Mouse (Mus musculus) CH12.LX (cell line): ENCODE results near the gene Mtx3. TPM values are rescaled to one million over a fixed set of nuclear protein-coding genes. Genes with fewer than 3 reads are reported as not detected.

ENCODE experiments used
- DNase-seq: peaks from one replicate; pipeline ENCODE4 v3.0.0-alpha.2; 2013; ENCODE audit errors: extremely low read depth
- H3K27ac ChIP-seq: 2 replicates; pipeline ENCODE4 v1.5.1; 2012; ENCODE audit warnings: low read depth, mild to moderate bottlenecking, control low read depth, moderate library complexity; ENCODE audit not compliant: insufficient read depth
- H3K27me3 ChIP-seq: replicated peaks from 2 replicates; pipeline ENCODE3; 2012; ENCODE audit warnings: inconsistent platforms
- H3K36me3 ChIP-seq, 2 experiments: replicated peaks in 1 of 2; 2 replicates each; pipeline versions ENCODE3 to v1.6.1; 2012; ENCODE audit warnings: inconsistent platforms in 1 of 2, low read length in 1 of 2, mild to moderate bottlenecking in 1 of 2, mixed read lengths in 1 of 2, moderate library complexity in 1 of 2; ENCODE audit not compliant: control insufficient read depth in 1 of 2, insufficient read depth in 1 of 2
- H3K4me1 ChIP-seq, 2 experiments: 2 replicates each; pipeline ENCODE4 v1.6.1; 2012; ENCODE audit warnings: inconsistent platforms in 1 of 2, moderate library complexity in 1 of 2; ENCODE audit not compliant: insufficient read depth in 2 of 2, control insufficient read depth in 1 of 2
- H3K4me2 ChIP-seq: 2 replicates; pipeline ENCODE4 v1.6.1; 2012; ENCODE audit warnings: low read depth, mild to moderate bottlenecking, control low read depth; ENCODE audit not compliant: poor library complexity, insufficient read depth, severe bottlenecking
- H3K4me3 ChIP-seq, 3 experiments: fragments of 150-350 bp in 1 of 3; sonication (generic) in 1 of 3; replicated peaks in 1 of 3; 2 replicates each; pipeline versions ENCODE3 to v1.5.1; 2011 to 2012; ENCODE audit warnings: low read depth in 2 of 3, low read length in 2 of 3, mild to moderate bottlenecking in 2 of 3, moderate library complexity in 2 of 3, control low read depth in 1 of 3, improper control_type of control experiment in 1 of 3, inconsistent platforms in 1 of 3, mixed read lengths in 1 of 3; ENCODE audit not compliant: poor library complexity in 1 of 3
- H3K79me2 ChIP-seq: replicated peaks from 2 replicates; pipeline ENCODE4 v1.6.1; 2012; ENCODE audit warnings: mild to moderate bottlenecking, moderate library complexity; ENCODE audit not compliant: control insufficient read depth, poor library complexity, insufficient read depth, severe bottlenecking; ENCODE audit errors: extremely low read depth
- H3K9ac ChIP-seq: 2 replicates; pipeline ENCODE4 v1.6.1; 2012; ENCODE audit warnings: low read depth, mild to moderate bottlenecking, control low read depth, moderate library complexity; ENCODE audit not compliant: insufficient read depth
- H3K9me3 ChIP-seq: replicated peaks from 2 replicates; pipeline ENCODE3; 2012; ENCODE audit warnings: low read length, inconsistent platforms, mixed read lengths
- BHLHE40 ChIP-seq: IDR thresholded peaks from 2 replicates; pipeline ENCODE4 v1.6.1; 2011; ENCODE audit warnings: mild to moderate bottlenecking, low read depth, low read length, improper control_type of control experiment
- CTCF ChIP-seq, 2 experiments: IDR thresholded peaks in 1 of 2; conservative IDR thresholded peaks in 1 of 2; 2 replicates each; pipeline ENCODE4 v1.5.1; 2011 to 2012; ENCODE audit warnings: low read depth in 2 of 2, low read length in 2 of 2, improper control_type of control experiment in 1 of 2, inconsistent platforms in 1 of 2, mild to moderate bottlenecking in 1 of 2, moderate library complexity in 1 of 2
- E2F4 ChIP-seq: IDR thresholded peaks from 2 replicates; pipeline ENCODE4 v1.6.1; 2011; ENCODE audit warnings: low read depth, low read length, improper control_type of control experiment; ENCODE audit not compliant: insufficient replicate concordance
- ELF1 ChIP-seq: IDR thresholded peaks from 2 replicates; pipeline ENCODE4 v1.6.1; 2014; ENCODE audit warnings: low read depth, mild to moderate bottlenecking, inconsistent platforms, low read length, improper control_type of control experiment
- EP300 ChIP-seq: IDR thresholded peaks from 2 replicates; pipeline ENCODE4 v1.6.1; 2011; ENCODE audit warnings: low read length, improper control_type of control experiment
- GABPA ChIP-seq: IDR thresholded peaks from 2 replicates; pipeline ENCODE4 v1.6.1; 2012; ENCODE audit warnings: low read depth, low read length, improper control_type of control experiment, inconsistent platforms; ENCODE audit not compliant: insufficient replicate concordance
- IRF4 ChIP-seq: IDR thresholded peaks from 2 replicates; pipeline ENCODE4 v1.6.1; 2014; ENCODE audit warnings: low read depth, mild to moderate bottlenecking, inconsistent platforms, low read length, improper control_type of control experiment
- JUN ChIP-seq: IDR thresholded peaks from 2 replicates; pipeline ENCODE4 v1.6.1; 2011; ENCODE audit warnings: low read depth, mild to moderate bottlenecking, low read length, improper control_type of control experiment, moderate library complexity; ENCODE audit not compliant: insufficient read depth
- KAT2A ChIP-seq: IDR thresholded peaks from 2 replicates; pipeline ENCODE4 v1.6.1; 2012; ENCODE audit warnings: low read length, improper control_type of control experiment, inconsistent platforms; ENCODE audit not compliant: insufficient replicate concordance
- MAX ChIP-seq: IDR thresholded peaks from 2 replicates; pipeline ENCODE4 v1.6.1; 2011; ENCODE audit warnings: low read length, improper control_type of control experiment
- MEF2A ChIP-seq: IDR thresholded peaks from 2 replicates; pipeline ENCODE4 v1.6.1; 2014; ENCODE audit warnings: low read depth, mild to moderate bottlenecking, inconsistent platforms, low read length, improper control_type of control experiment, borderline replicate concordance
- NRF1 ChIP-seq: IDR thresholded peaks from 2 replicates; pipeline ENCODE4 v1.6.1; 2014; ENCODE audit warnings: low read depth, mild to moderate bottlenecking, inconsistent platforms, low read length, improper control_type of control experiment, moderate library complexity
- SIN3A ChIP-seq: IDR thresholded peaks from 2 replicates; pipeline ENCODE4 v1.6.1; 2012; ENCODE audit warnings: low read length, improper control_type of control experiment, inconsistent platforms
- TBP ChIP-seq: conservative IDR thresholded peaks from 2 replicates; pipeline ENCODE4 v1.6.1; 2011; ENCODE audit warnings: low read depth, low read length, improper control_type of control experiment
- ZC3H11A ChIP-seq: IDR thresholded peaks from 2 replicates; pipeline ENCODE4 v1.6.1; 2012; ENCODE audit warnings: low read depth, mild to moderate bottlenecking, inconsistent platforms, low read length, improper control_type of control experiment
- ZNF384 ChIP-seq: IDR thresholded peaks from 2 replicates; pipeline ENCODE4 v1.6.1; 2012; ENCODE audit warnings: low read depth, low read length, improper control_type of control experiment, inconsistent platforms
- dilution Hi-C: fragments of 300-500 bp; cut with MboI; formaldehyde crosslinking; loops from 2 replicates; pipeline ENCODE4 v1.14.3; 2020; ENCODE audit warnings: low sequenced_read_pairs; ENCODE audit not compliant: extremely low pct_unique_long_range_greater_than_20kb, extremely low pct_ligation_motif_present
- in situ Hi-C: fragments of 300-500 bp; cut with MboI; formaldehyde crosslinking; loops from 3 replicates; pipeline ENCODE4 v1.14.3; 2019; ENCODE audit warnings: low sequenced_read_pairs, low pct_ligation_motif_present, low pct_unique_long_range_greater_than_20kb, mixed read lengths
- polyA plus RNA-seq: library from polyadenylated mRNA; unstranded; fragments of >175 nt; gene quantifications from 2 replicates; pipeline ENCODE4 v1.2.1, GENCODE M21; 2012; ENCODE audit warnings: low read depth; ENCODE audit not compliant: insufficient read length
- total RNA-seq, 2 experiments: library from RNA; depleted of rRNA; stranded (reverse); fragments of 300-350 nt in 1 of 2; fragments of >200 nt in 1 of 2; gene quantifications; 2 replicates each; pipeline ENCODE4 v1.2.3; 2012 to 2014

Mtx3 gene
- total and polyA plus RNA-seq, 3 experiments = 7.1 to 17.3 (median 10.9) TPM

DNA sequence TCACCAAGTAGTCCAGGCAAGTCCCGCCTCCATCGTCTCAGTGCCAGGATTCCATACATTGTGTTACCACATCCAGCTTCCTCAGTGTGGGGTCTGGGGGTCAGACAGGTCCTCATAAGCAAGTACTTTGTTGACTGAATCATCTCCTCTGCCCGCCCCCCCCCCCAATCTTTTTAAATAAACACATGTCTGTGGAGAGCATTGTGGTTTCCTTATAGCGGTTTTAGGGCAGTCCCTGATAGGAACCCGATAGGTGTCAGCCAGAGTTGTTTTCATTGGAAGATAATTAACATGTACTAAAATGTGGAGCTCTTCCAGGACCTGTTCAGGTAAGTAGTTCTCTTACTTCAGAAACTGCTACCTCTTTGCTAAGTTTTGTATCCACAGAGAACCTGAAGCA lies 14.2 kb downstream of the Mtx3 start:
- H3K27ac ChIP-seq = no peak overlapping the region
- DNase-seq = peak; percentile 10
- no peaks in the 10 kb centered on the region for H3K9me3 ChIP-seq
- H3K9ac ChIP-seq = no peak overlapping the region
- peaks cover 5 to 23% of the 10 kb centered on the region in 2 experiments for H3K4me1 ChIP-seq
- dilution Hi-C loops = no loop called here
- no peaks in the 10 kb centered on the region for H3K27me3 ChIP-seq
- TF ChIP-seq EP300 (no peak), GABPA (no peak), ZNF384 (no peak), IRF4 (no peak), TBP (no peak), KAT2A (no peak)
- TF ChIP-seq, all 38 proteins: peak for 0
- H3K4me2 ChIP-seq = no peak overlapping the region
- H3K79me2 ChIP-seq = no peaks in the 10 kb centered on the region
- in situ Hi-C loops = no loop called here
- H3K36me3 ChIP-seq = peaks cover 5 to 31% of the 10 kb centered on the region in 2 experiments
- no peak overlapping the region for H3K4me3 ChIP-seq

- H3K27ac ChIP-seq = no peak overlapping the region
- TF ChIP-seq MEF2A = no peak
- TF ChIP-seq JUN = no peak
- no peak for TF ChIP-seq SIN3A
- no peak for TF ChIP-seq ZC3H11A
- TF ChIP-seq CTCF (conservative IDR thresholded peaks at IDR 0.05 in 1 of 2, IDR thresholded peaks at IDR 0.05 in 1 of 2; ENCODE audit: low read depth in 2 of 2, low read length in 2 of 2) = no peak
- TF ChIP-seq E2F4 = no peak
- TF ChIP-seq MAX = no peak
- no peak for TF ChIP-seq NRF1
- TF ChIP-seq, all 38 proteins: peak for 0
- Histone ChIP-seq H3K9ac (no peak overlapping the region), H3K27me3 (no peaks in the 10 kb centered on the region), H3K4me3 (no peak overlapping the region), H3K79me2 (no peaks in the 10 kb centered on the region), H3K4me2 (no peak overlapping the region), H3K9me3 (no peaks in the 10 kb centered on the region), H3K4me1 (peaks cover 5 to 23% of the 10 kb centered on the region in 2 experiments), H3K36me3 (peaks cover 0 to 20% of the 10 kb centered on the region in 2 experiments)
- in situ Hi-C loops (no loop called here), dilution Hi-C loops (no loop called here)
- no peak for DNase-seq
Observed at GRCm38 (mm10) chr13:92859959-92860358, 15.4 kb downstream of the Mtx3 start.

- TF ChIP-seq ELF1 = no peak
- TF ChIP-seq JUN = no peak
- TF ChIP-seq NRF1 = no peak
- no peak for TF ChIP-seq SIN3A
- no peak for TF ChIP-seq BHLHE40
- TF ChIP-seq EP300 = no peak
- H3K4me1 ChIP-seq = peaks cover 0 to 9% of the 10 kb centered on the region in 2 experiments; a peak in 3 of 4 replicates
- no peaks in the 10 kb centered on the region for H3K27me3 ChIP-seq
- in situ Hi-C loops = no loop called here
- dilution Hi-C loops = no loop called here
- H3K9me3 ChIP-seq = no peaks in the 10 kb centered on the region
- no peak overlapping the region for H3K4me3 ChIP-seq
- no peak overlapping the region for H3K4me2 ChIP-seq
- DNase-seq = no peak
- H3K36me3 ChIP-seq = no peaks in the 10 kb centered on the region
- H3K27ac ChIP-seq = no peak overlapping the region
- no peak overlapping the region for H3K9ac ChIP-seq
- no peaks in the 10 kb centered on the region for H3K79me2 ChIP-seq
Observed at GRCm38 (mm10) chr13:92865358-92865757, 20.8 kb downstream of the Mtx3 start.
